Mouse (Mus musculus): ENCODE measurements around the gene Acot6.

DNA sequence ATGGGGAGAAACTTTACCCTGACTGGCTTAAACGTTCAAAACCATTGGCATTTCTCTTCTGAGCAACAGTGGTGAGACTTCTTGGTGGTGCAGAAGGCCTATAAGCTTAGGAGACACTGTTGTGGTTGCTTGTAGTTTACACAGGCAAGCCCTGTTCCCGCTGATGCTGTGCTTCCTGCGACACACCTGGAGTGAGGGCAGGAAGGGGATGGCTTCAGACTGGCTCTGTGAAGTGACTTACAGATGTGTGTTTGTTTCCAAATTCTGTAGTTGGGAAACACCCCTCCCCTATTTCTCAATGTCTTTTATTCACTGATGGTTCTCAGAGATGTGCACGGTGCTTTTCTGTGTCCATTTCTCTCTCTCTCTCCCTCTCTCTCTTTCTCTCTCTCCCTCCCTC is 39.7 kb downstream of the Acot6 start:
- TF ChIP-seq CTCF (IDR thresholded peaks at IDR 0.05 in 2 of 3, conservative IDR thresholded peaks at IDR 0.05 in 1 of 3; ENCODE audit: control insufficient read depth in 1 of 3, insufficient read depth in 1 of 3, low read depth in 2 of 3, low read length in 3 of 3, poor library complexity in 1 of 3, severe bottlenecking in 1 of 3) (no peak), NRF1 (IDR thresholded peaks at IDR 0.05; ENCODE audit: insufficient read depth, low read depth, low read length, poor library complexity, severe bottlenecking) (no peak), SMC3 (IDR thresholded peaks at IDR 0.05; ENCODE audit: low read depth, low read length) (no peak), TBP (IDR thresholded peaks at IDR 0.05; ENCODE audit: low read depth, low read length) (no peak), TCF12 (IDR thresholded peaks at IDR 0.05; ENCODE audit: low read depth, low read length) (no peak)
